Mouse (Mus musculus): ENCODE results near the gene Hand2. TPM values are rescaled to one million over a fixed set of nuclear protein-coding genes. Genes with fewer than 3 reads are reported as not detected.

Gene Hand2
- polyA plus RNA-seq, 1 experiment from 2014 or later, result not detected

Other genes with a start within 250 kb of the Hand2 start
- gene Scrg1, start 134.9 kb downstream of the Hand2 start, polyA plus RNA-seq (2016; fragmentation: Nextera tagmentation; extraction: Ambion mirVana), result 0.69 TPM in 1 of 2 replicates, not detected in the other
- 115 and 116 TPM in 2 replicates for gene Sap30, start 166.9 kb downstream of the Hand2 start, polyA plus RNA-seq (2016; fragmentation: Nextera tagmentation; extraction: Ambion mirVana)
- 531 and 557 TPM in 2 replicates for gene Hmgb2, start 190.9 kb downstream of the Hand2 start, polyA plus RNA-seq (2016; fragmentation: Nextera tagmentation; extraction: Ambion mirVana)

Measured in midbrain, embryonic 12.5 days (tissue).